19 mouse cellular contexts compared by ENCODE assay signal in the genomic region with DNA sequence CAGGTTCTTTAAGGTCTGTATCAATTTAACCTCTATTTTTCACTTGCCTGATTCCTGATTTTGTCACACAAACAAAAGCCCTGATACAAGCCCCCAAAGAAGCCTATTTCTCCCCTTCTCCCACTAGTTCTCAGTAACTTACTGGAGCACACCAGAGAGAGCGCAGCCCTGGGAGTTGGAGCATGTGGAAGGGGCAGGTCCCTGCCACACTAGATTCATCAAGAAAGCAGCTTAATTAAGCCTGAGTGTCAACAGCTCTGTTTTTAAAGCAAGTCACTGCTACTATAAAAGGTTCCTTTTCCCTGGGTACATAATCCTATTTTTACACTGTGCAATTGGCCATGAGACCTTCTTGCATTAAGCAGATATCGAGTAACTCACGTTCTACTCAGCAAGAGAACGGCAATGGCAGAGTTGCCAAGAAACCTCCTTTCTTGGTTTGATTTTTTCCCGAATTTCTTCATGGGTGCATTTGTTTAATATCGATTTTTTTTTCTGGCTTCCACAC.
DNase-seq lines count a peak whose midpoint lies in the region; ATAC-seq and TF ChIP-seq lines count a peak whose summit lies in the region.
"Had no signal": no experiment of that assay in that cellular context is flagged by ENCODE, and none has a peak within 500 bp of the region (broad histone marks: within the 10 kb centered on the region; RNA-seq: fewer than 3 reads in every experiment).

No protein-coding gene starts in this region.

- peak; percentile 35; the same call in 1 of the 2 replicates for ATAC-seq in embryonic facial prominence, embryonic 12.5 days (ENCODE audit: insufficient number of reproducible peaks, insufficient read depth, low FRiP score, low TSS enrichment)
- no peak for ATAC-seq in hindbrain, postnatal 0 days
- no peak for ATAC-seq in hindbrain, embryonic 14.5 days (ENCODE audit: low FRiP score)
- ATAC-seq: CD4-positive, CD25-positive, alpha-beta regulatory T cell, adult 4 months; inflammation-experienced regulatory T-cells, adult 6 months; intestine, postnatal 0 days had no signal

- WGBS in embryonic facial prominence, embryonic 12.5 days, result 65% methylated on average over 6 of the region's 6 CpGs
- WGBS in embryonic facial prominence, embryonic 10.5 days, result 76% methylated on average over 6 of the region's 6 CpGs
- WGBS in hindbrain, postnatal 0 days, result 53% methylated on average over 6 of the region's 6 CpGs
- 70% methylated on average over 6 of the region's 6 CpGs for WGBS in hindbrain, embryonic 14.5 days

- H3K27me3 ChIP-seq in embryonic facial prominence, embryonic 12.5 days, result peaks cover 1% of the 10 kb centered on the region; the same call in 1 of the 2 replicates
- peaks cover 5% of the 10 kb centered on the region for H3K27me3 ChIP-seq in embryonic facial prominence, embryonic 10.5 days (replicated peaks; ENCODE audit: low read depth, poor library complexity, severe bottlenecking)
- H3K27me3 ChIP-seq in hindbrain, postnatal 0 days (ENCODE audit: insufficient read depth, low read length), result no peaks in the 10 kb centered on the region
- no peaks in the 10 kb centered on the region for H3K27me3 ChIP-seq in hindbrain, embryonic 14.5 days (ENCODE audit: control insufficient read depth, insufficient read depth, low read length)
- H3K27me3 ChIP-seq: heart, embryonic 12.5 days; hindbrain, embryonic 15.5 days had no signal

- TF ChIP-seq CTCF in hindbrain, postnatal 0 days (IDR thresholded peaks at IDR 0.05; ENCODE audit: low read depth), result no peak

- no peaks in the 10 kb centered on the region for H3K9me3 ChIP-seq in embryonic facial prominence, embryonic 12.5 days
- no peaks in the 10 kb centered on the region for H3K9me3 ChIP-seq in embryonic facial prominence, embryonic 10.5 days
- no peaks in the 10 kb centered on the region for H3K9me3 ChIP-seq in hindbrain, postnatal 0 days (ENCODE audit: low read length)
- no peaks in the 10 kb centered on the region for H3K9me3 ChIP-seq in hindbrain, embryonic 14.5 days (ENCODE audit: control insufficient read depth, low read length)
- H3K9me3 ChIP-seq: G1E; heart, embryonic 12.5 days; hindbrain, embryonic 10.5 days; hindbrain, embryonic 15.5 days had no signal

- no peak overlapping the region for H3K27ac ChIP-seq in embryonic facial prominence, embryonic 12.5 days
- no peak overlapping the region for H3K27ac ChIP-seq in embryonic facial prominence, embryonic 10.5 days (replicated peaks)
- no peak overlapping the region for H3K27ac ChIP-seq in hindbrain, postnatal 0 days
- no peak overlapping the region for H3K27ac ChIP-seq in hindbrain, embryonic 14.5 days
- H3K27ac ChIP-seq: hindbrain, embryonic 10.5 days; hindbrain, embryonic 15.5 days had no signal

- H3K36me3 ChIP-seq in embryonic facial prominence, embryonic 12.5 days, result no peaks in the 10 kb centered on the region
- H3K36me3 ChIP-seq in embryonic facial prominence, embryonic 10.5 days (replicated peaks), result no peaks in the 10 kb centered on the region
- H3K36me3 ChIP-seq in hindbrain, postnatal 0 days (ENCODE audit: insufficient read depth, low read length), result no peaks in the 10 kb centered on the region
- no peaks in the 10 kb centered on the region for H3K36me3 ChIP-seq in hindbrain, embryonic 14.5 days (replicated peaks; ENCODE audit: control insufficient read depth, insufficient read depth)
- H3K36me3 ChIP-seq: G1E; heart, embryonic 12.5 days; hindbrain, embryonic 10.5 days; hindbrain, embryonic 15.5 days had no signal

- no peaks in the 10 kb centered on the region for H3K4me1 ChIP-seq in embryonic facial prominence, embryonic 12.5 days
- H3K4me1 ChIP-seq in embryonic facial prominence, embryonic 10.5 days, result no peaks in the 10 kb centered on the region
- H3K4me1 ChIP-seq in hindbrain, postnatal 0 days (ENCODE audit: insufficient read depth, low read length), result no peaks in the 10 kb centered on the region
- peaks cover 17% of the 10 kb centered on the region; the same call in 1 of the 2 replicates for H3K4me1 ChIP-seq in hindbrain, embryonic 14.5 days (replicated peaks; ENCODE audit: control insufficient read depth, insufficient read depth, low read length)
- H3K4me1 ChIP-seq: heart, embryonic 12.5 days had no signal

- DNase-seq in embryonic facial prominence, embryonic 10.5 days (ENCODE audit: low spot score), result no peak
- DNase-seq in hindbrain, postnatal 0 days (ENCODE audit: low spot score), result peak; percentile 34
- no peak for DNase-seq in hindbrain, embryonic 14.5 days (ENCODE audit: low spot score)
- DNase-seq in brain, adult 2 months (ENCODE audit: low read depth, low spot score), result peak; percentile 7
- peak; percentile 65 for DNase-seq in retina, postnatal 1 day
- DNase-seq in right cerebral cortex, postnatal 10 days (ENCODE audit: low spot score in 2 of 2), result no peak
- DNase-seq: adrenal gland, postnatal 10 days; B cell, adult 2 months; cerebellum, adult 18-20 months; cerebellum, adult 9-11 months; cerebellum, postnatal 36 days had no signal

- no peak overlapping the region for H3K9ac ChIP-seq in embryonic facial prominence, embryonic 12.5 days
- no peak overlapping the region for H3K9ac ChIP-seq in hindbrain, postnatal 0 days (replicated peaks; ENCODE audit: low read length)
- H3K9ac ChIP-seq in hindbrain, embryonic 14.5 days, result no peak overlapping the region
- H3K9ac ChIP-seq: heart, embryonic 12.5 days; hindbrain, embryonic 15.5 days had no signal

- H3K4me2 ChIP-seq in embryonic facial prominence, embryonic 12.5 days (replicated peaks), result no peak overlapping the region
- no peak overlapping the region for H3K4me2 ChIP-seq in hindbrain, postnatal 0 days (ENCODE audit: low read depth, low read length)
- no peak overlapping the region for H3K4me2 ChIP-seq in hindbrain, embryonic 14.5 days (replicated peaks)
- H3K4me2 ChIP-seq: heart, embryonic 12.5 days; hindbrain, embryonic 15.5 days had no signal

- no peak overlapping the region for H3K4me3 ChIP-seq in embryonic facial prominence, embryonic 12.5 days
- H3K4me3 ChIP-seq in embryonic facial prominence, embryonic 10.5 days, result no peak overlapping the region
- H3K4me3 ChIP-seq in hindbrain, postnatal 0 days (ENCODE audit: low read length), result no peak overlapping the region
- no peak overlapping the region for H3K4me3 ChIP-seq in hindbrain, embryonic 14.5 days (replicated peaks; ENCODE audit: low read length)
- H3K4me3 ChIP-seq: heart, embryonic 12.5 days; hindbrain, embryonic 10.5 days; hindbrain, embryonic 15.5 days had no signal

Comparison
In these comparisons a context has a peak if more than half of its experiments do, and no peak if none do; other contexts are left out.
1. DNase-seq: peak in hindbrain, postnatal 0 days (single experiment), brain, adult 2 months (single experiment) and retina, postnatal 1 day (single experiment); none in embryonic facial prominence, embryonic 10.5 days (single experiment), hindbrain, embryonic 14.5 days (single experiment) and right cerebral cortex, postnatal 10 days (0 of 2).